Comparison of ENCODE assay signal across 11 mouse cellular contexts in the genomic region with DNA sequence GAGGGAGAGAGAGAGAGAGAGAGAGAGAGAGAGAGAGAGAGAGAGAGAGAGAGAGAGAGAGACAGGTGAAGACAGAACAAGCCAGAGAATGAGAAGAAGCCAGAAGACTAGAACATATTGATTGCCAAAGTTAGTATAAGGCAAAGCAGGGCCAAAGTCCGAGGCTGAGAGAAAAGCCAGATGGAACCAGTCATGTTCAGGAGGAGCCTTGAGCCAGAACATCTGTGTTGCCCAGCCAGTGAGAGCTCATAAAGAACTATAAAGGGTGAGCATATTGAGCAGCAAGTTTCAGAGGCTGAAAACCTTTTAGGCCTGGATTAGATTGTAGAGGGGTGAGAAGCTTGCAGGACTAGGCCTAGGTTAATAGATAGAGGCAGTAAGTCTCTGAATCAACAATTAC.
"Had no signal": no experiment of that assay in that cellular context is flagged by ENCODE, and none has a peak within 500 bp of the region (broad histone marks: within the 10 kb centered on the region; RNA-seq: fewer than 3 reads in every experiment).

No protein-coding gene starts in this region.

- ATAC-seq: midbrain, embryonic 16.5 days had no signal

- H3K27me3 ChIP-seq: hindbrain, embryonic 15.5 days; limb, embryonic 13.5 days; midbrain, embryonic 12.5 days had no signal

- DNase-seq: kidney, adult 8-10 months; kidney, postnatal 36 days; left cerebral cortex, postnatal 4 days; lung, adult 18-20 months; thymus, postnatal 4 days had no signal

- H3K36me3 ChIP-seq: hindbrain, embryonic 15.5 days; limb, embryonic 13.5 days; midbrain, embryonic 12.5 days had no signal

- H3K4me2 ChIP-seq: hindbrain, embryonic 15.5 days; limb, embryonic 13.5 days; midbrain, embryonic 12.5 days had no signal

- H3K9ac ChIP-seq: hindbrain, embryonic 15.5 days; limb, embryonic 13.5 days; liver, embryonic 14.5 days; midbrain, embryonic 12.5 days had no signal

- H3K4me3 ChIP-seq: hindbrain, embryonic 15.5 days; layer of hippocampus, adult 2 months; limb, embryonic 13.5 days; midbrain, embryonic 12.5 days had no signal

- H3K27ac ChIP-seq: hindbrain, embryonic 15.5 days; layer of hippocampus, adult 2 months; limb, embryonic 13.5 days; liver, embryonic 14.5 days; midbrain, embryonic 12.5 days had no signal
